In genomic region chr4:148557766-148558165, GRCm38 (mm10) we compare ENCODE assay signal across 9 mouse cellular contexts. TPM values are rescaled to one million over a fixed set of nuclear protein-coding genes. Genes with fewer than 3 reads are reported as not detected.
DNase-seq lines count a peak whose midpoint lies in the region; ATAC-seq and TF ChIP-seq lines count a peak whose summit lies in the region.
"Had no signal": no experiment of that assay in that cellular context is flagged by ENCODE, and none has a peak within 500 bp of the region (broad histone marks: within the 10 kb centered on the region; RNA-seq: fewer than 3 reads in every experiment).

No protein-coding gene starts in this region.

- DNase-seq in heart, postnatal 0 days (ENCODE audit: low spot score), result no peak
- no peak for DNase-seq in heart, postnatal 14 days
- no peak for DNase-seq in midbrain, embryonic 11.5 days (ENCODE audit: low spot score, missing footprints)
- no peak for DNase-seq in adipocyte (ENCODE audit: low spot score)
- no peak for DNase-seq in frontal cortex, postnatal 36 days (ENCODE audit: low spot score in 2 of 2)
- no peak for DNase-seq in left cerebral cortex, adult 11 months (ENCODE audit: low spot score)

- H3K9me3 ChIP-seq in heart, postnatal 0 days (replicated peaks; ENCODE audit: control insufficient read depth, low read length), result no peaks in the 10 kb centered on the region
- no peaks in the 10 kb centered on the region for H3K9me3 ChIP-seq in hindbrain, embryonic 13.5 days
- H3K9me3 ChIP-seq in midbrain, embryonic 11.5 days (ENCODE audit: control insufficient read depth, low read length), result no peaks in the 10 kb centered on the region

- peak overlapping the region; percentile 88 for H3K27ac ChIP-seq in heart, postnatal 0 days (ENCODE audit: low read depth)
- no peak overlapping the region for H3K27ac ChIP-seq in bone marrow, adult 2 months (ENCODE audit: control insufficient read depth, insufficient read depth, low read depth, low read length, poor library complexity)
- peak overlapping the region; percentile 97 for H3K27ac ChIP-seq in hindbrain, embryonic 13.5 days
- no peak overlapping the region for H3K27ac ChIP-seq in midbrain, embryonic 11.5 days (ENCODE audit: low read depth, low read length)

- H3K27me3 ChIP-seq in heart, postnatal 0 days (ENCODE audit: control insufficient read depth, insufficient read depth, low read length), result no peaks in the 10 kb centered on the region
- H3K27me3 ChIP-seq in hindbrain, embryonic 13.5 days, result no peaks in the 10 kb centered on the region
- H3K27me3 ChIP-seq in midbrain, embryonic 11.5 days (ENCODE audit: control insufficient read depth, insufficient read depth, low read length), result no peaks in the 10 kb centered on the region

- no peak for TF ChIP-seq CTCF in heart, postnatal 0 days (IDR thresholded peaks at IDR 0.05; ENCODE audit: low read depth)
- no peak for TF ChIP-seq CTCF in bone marrow, adult 2 months (IDR thresholded peaks at IDR 0.05; ENCODE audit: control insufficient read depth, insufficient read depth, low read length)

- WGBS in heart, postnatal 0 days, result 25% methylated on average over 6 of the region's 6 CpGs
- 25% methylated on average over 6 of the region's 6 CpGs for WGBS in bone marrow, adult 2 months
- WGBS in hindbrain, embryonic 13.5 days, result 36% methylated on average over 6 of the region's 6 CpGs
- 31% methylated on average over 6 of the region's 6 CpGs for WGBS in midbrain, embryonic 11.5 days

- TF ChIP-seq EP300 in heart, postnatal 0 days (IDR thresholded peaks at IDR 0.05; ENCODE audit: low read depth), result no peak

- peak overlapping the region; percentile 81 for H3K4me2 ChIP-seq in heart, postnatal 0 days (ENCODE audit: low read depth, low read length)
- H3K4me2 ChIP-seq in hindbrain, embryonic 13.5 days, result peak overlapping the region; percentile 67
- peak overlapping the region; percentile 73 for H3K4me2 ChIP-seq in midbrain, embryonic 11.5 days

- H3K36me3 ChIP-seq in heart, postnatal 0 days (replicated peaks; ENCODE audit: control insufficient read depth, insufficient read depth, low read length), result peaks cover 55% of the 10 kb centered on the region
- peaks cover 71% of the 10 kb centered on the region for H3K36me3 ChIP-seq in hindbrain, embryonic 13.5 days
- peaks cover 34% of the 10 kb centered on the region for H3K36me3 ChIP-seq in midbrain, embryonic 11.5 days (ENCODE audit: control insufficient read depth, insufficient read depth, low read length)

- no peak for ATAC-seq in heart, postnatal 0 days (ENCODE audit: insufficient read depth, low read depth)
- no peak for ATAC-seq in hindbrain, embryonic 13.5 days (ENCODE audit: low FRiP score)
- peak; percentile 40; the same call in 1 of the 2 replicates for ATAC-seq in midbrain, embryonic 11.5 days (ENCODE audit: low FRiP score)

- H3K4me3 ChIP-seq in heart, postnatal 0 days (ENCODE audit: low read depth, low read length), result peak overlapping the region; percentile 84
- peak overlapping the region; percentile 81 for H3K4me3 ChIP-seq in bone marrow, adult 2 months (replicated peaks; ENCODE audit: control insufficient read depth, low read depth, low read length)
- peak overlapping the region; percentile 79 for H3K4me3 ChIP-seq in hindbrain, embryonic 13.5 days
- peak overlapping the region; percentile 88 for H3K4me3 ChIP-seq in midbrain, embryonic 11.5 days (ENCODE audit: low read depth, low read length)

- intact Hi-C loops in heart, postnatal 14 days (cut with DNase I), result loop anchor here (5.0 kb wide), 1 partner anchor 65 kb away; no protein-coding TSS in a partner anchor

- H3K4me1 ChIP-seq in heart, postnatal 0 days (ENCODE audit: control insufficient read depth, insufficient read depth), result peaks cover 10% of the 10 kb centered on the region
- H3K4me1 ChIP-seq in bone marrow, adult 2 months (ENCODE audit: control insufficient read depth, insufficient read depth, low read length), result no peaks in the 10 kb centered on the region
- H3K4me1 ChIP-seq in hindbrain, embryonic 13.5 days (replicated peaks), result peaks cover 8% of the 10 kb centered on the region
- peaks cover 3% of the 10 kb centered on the region; the same call in 1 of the 2 replicates for H3K4me1 ChIP-seq in midbrain, embryonic 11.5 days (ENCODE audit: control insufficient read depth, insufficient read depth, low read length)

- TF ChIP-seq POLR2A in bone marrow, adult 2 months (IDR thresholded peaks at IDR 0.05; ENCODE audit: borderline replicate concordance, control insufficient read depth, low read depth, low read length), result no peak

- peak overlapping the region; percentile 85 for H3K9ac ChIP-seq in heart, postnatal 0 days (replicated peaks; ENCODE audit: low read depth, low read length)
- peak overlapping the region; percentile 93 for H3K9ac ChIP-seq in hindbrain, embryonic 13.5 days
- peak overlapping the region; percentile 97 for H3K9ac ChIP-seq in midbrain, embryonic 11.5 days (ENCODE audit: low read length)

RNA-seq across cellular contexts. Expression of gene Exosc10, which starts 0.5 kb away (rescaled TPM):
- 47.0 and 57.0 TPM in 2 replicates for total RNA-seq in heart, postnatal 0 days (2014; rRNA removed; ENCODE audit: low replicate concordance)
- 43.0 TPM in 2 replicates for polyA plus RNA-seq in heart, postnatal 0 days (2015; fragmentation: Nextera tagmentation; extraction: Ambion mirVana)
- total RNA-seq in heart, postnatal 14 days (2021), result 10 to 100 TPM; 45.7 to 46.5 TPM
- 16.5 and 32.1 TPM in 2 replicates for polyA plus RNA-seq in bone marrow, adult 2 months (2011; ENCODE audit: insufficient read depth, insufficient read length, low replicate concordance, missing spikeins)
- 81.6 and 87.6 TPM in 2 replicates for polyA plus RNA-seq in hindbrain, embryonic 13.5 days (2015; fragmentation: Nextera tagmentation; extraction: Ambion mirVana)
- polyA plus RNA-seq in midbrain, embryonic 11.5 days (2014; fragmentation: Nextera tagmentation; extraction: Ambion mirVana), result 101 and 107 TPM in 2 replicates

RNA-seq across cellular contexts. Expression of gene Srm, which starts 33.5 kb away (rescaled TPM):
- total RNA-seq in heart, postnatal 0 days (2014; rRNA removed; ENCODE audit: low replicate concordance), result 15.0 and 45.7 TPM in 2 replicates
- polyA plus RNA-seq in heart, postnatal 0 days (2015; fragmentation: Nextera tagmentation; extraction: Ambion mirVana), result 46.4 and 51.4 TPM in 2 replicates
- 10 to 100 TPM; 14.3 to 19.8 TPM for total RNA-seq in heart, postnatal 14 days (2021)
- 22.7 and 24.6 TPM in 2 replicates for polyA plus RNA-seq in bone marrow, adult 2 months (2011; ENCODE audit: insufficient read depth, insufficient read length, low replicate concordance, missing spikeins)
- 135 and 145 TPM in 2 replicates for polyA plus RNA-seq in hindbrain, embryonic 13.5 days (2015; fragmentation: Nextera tagmentation; extraction: Ambion mirVana)
- 146 and 163 TPM in 2 replicates for polyA plus RNA-seq in midbrain, embryonic 11.5 days (2014; fragmentation: Nextera tagmentation; extraction: Ambion mirVana)

RNA-seq across cellular contexts. Expression of gene Masp2, which starts 44.6 kb away (rescaled TPM):
- total RNA-seq in heart, postnatal 0 days (2014; rRNA removed; ENCODE audit: low replicate concordance), result not detected in 2 replicates
- polyA plus RNA-seq in heart, postnatal 0 days (2015; fragmentation: Nextera tagmentation; extraction: Ambion mirVana), result not detected in 2 replicates
- total RNA-seq in heart, postnatal 14 days (2021), result under 1 TPM; 0.32 to 0.43 TPM
- polyA plus RNA-seq in bone marrow, adult 2 months (2011; ENCODE audit: insufficient read depth, insufficient read length, low replicate concordance, missing spikeins), result 2.6 TPM in 1 of 2 replicates, not detected in the other
- polyA plus RNA-seq in hindbrain, embryonic 13.5 days (2015; fragmentation: Nextera tagmentation; extraction: Ambion mirVana), result 0.18 and 0.47 TPM in 2 replicates
- polyA plus RNA-seq in midbrain, embryonic 11.5 days (2014; fragmentation: Nextera tagmentation; extraction: Ambion mirVana), result 0.25 TPM in 1 of 2 replicates, not detected in the other
- polyA plus RNA-seq: large intestine, adult 2 months had no signal

RNA-seq across cellular contexts. Expression of gene Angptl7, which starts 57.5 kb away (rescaled TPM):
- 2.9 and 4.9 TPM in 2 replicates for total RNA-seq in heart, postnatal 0 days (2014; rRNA removed; ENCODE audit: low replicate concordance)
- polyA plus RNA-seq in heart, postnatal 0 days (2015; fragmentation: Nextera tagmentation; extraction: Ambion mirVana), result 8.9 and 9.1 TPM in 2 replicates
- 1 to 10 TPM; 2.8 to 5.7 TPM for total RNA-seq in heart, postnatal 14 days (2021)
- polyA plus RNA-seq in bone marrow, adult 2 months (2011; ENCODE audit: insufficient read depth, insufficient read length, low replicate concordance, missing spikeins), result 0.59 and 1.6 TPM in 2 replicates
- 0.30 and 0.54 TPM in 2 replicates for polyA plus RNA-seq in hindbrain, embryonic 13.5 days (2015; fragmentation: Nextera tagmentation; extraction: Ambion mirVana)
- polyA plus RNA-seq in midbrain, embryonic 11.5 days (2014; fragmentation: Nextera tagmentation; extraction: Ambion mirVana), result 0.14 and 0.22 TPM in 2 replicates

Comparison
In these comparisons a context has a peak if more than half of its experiments do, and no peak if none do; other contexts are left out.
1. H3K27ac ChIP-seq: peak in heart, postnatal 0 days (single experiment) and hindbrain, embryonic 13.5 days (single experiment); none in bone marrow, adult 2 months (single experiment) and midbrain, embryonic 11.5 days (single experiment).
2. Peak in every context shown above with its lines, with median percentiles within 50 percentile points of each other: H3K4me2 ChIP-seq, H3K4me3 ChIP-seq and H3K9ac ChIP-seq.